In the genomic region with DNA sequence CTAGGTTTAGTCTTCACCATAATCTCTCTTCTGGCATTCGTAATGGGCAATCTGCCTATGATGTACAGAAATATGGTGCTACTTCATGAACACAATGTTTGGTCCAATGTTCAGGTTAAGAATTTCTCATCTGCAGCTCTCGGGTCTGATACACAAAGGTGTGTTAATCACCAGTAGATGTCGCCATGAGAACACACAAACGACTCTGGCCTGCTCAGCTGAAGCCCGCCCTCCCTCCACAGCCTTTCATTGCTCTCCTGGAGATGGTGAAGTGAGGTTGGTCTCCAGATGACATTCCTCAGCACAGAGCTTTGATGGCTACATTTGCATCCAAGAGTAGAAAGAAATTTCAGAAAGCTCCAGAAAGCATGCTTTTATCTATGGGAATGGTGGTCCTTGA, we compare ENCODE assay signal across 9 mouse cellular contexts.
DNase-seq lines count a peak whose midpoint lies in the region; ATAC-seq and TF ChIP-seq lines count a peak whose summit lies in the region.
"Had no signal": no experiment of that assay in that cellular context is flagged by ENCODE, and none has a peak within 500 bp of the region (broad histone marks: within the 10 kb centered on the region; RNA-seq: fewer than 3 reads in every experiment).

No protein-coding gene starts in this region.

- TF ChIP-seq CTCF in stomach, postnatal 0 days (IDR thresholded peaks at IDR 0.05; ENCODE audit: low read depth): peak; percentile 91

- no peak for TF ChIP-seq EP300 in stomach, postnatal 0 days (optimal IDR thresholded peaks at IDR 0.05)

- H3K4me1 ChIP-seq in liver, embryonic 12.5 days: no peaks in the 10 kb centered on the region
- peaks cover 8% of the 10 kb centered on the region; the same call in 1 of the 2 replicates for H3K4me1 ChIP-seq in forebrain, embryonic 15.5 days
- no peaks in the 10 kb centered on the region for H3K4me1 ChIP-seq in stomach, postnatal 0 days (replicated peaks; ENCODE audit: control insufficient read depth, insufficient read depth)
- H3K4me1 ChIP-seq: liver, embryonic 15.5 days had no signal

- H3K36me3 ChIP-seq in liver, embryonic 12.5 days: no peaks in the 10 kb centered on the region
- H3K36me3 ChIP-seq in forebrain, embryonic 15.5 days: no peaks in the 10 kb centered on the region
- no peaks in the 10 kb centered on the region for H3K36me3 ChIP-seq in stomach, postnatal 0 days (ENCODE audit: control insufficient read depth, insufficient read depth, low read length)
- H3K36me3 ChIP-seq: liver, embryonic 15.5 days had no signal

- H3K9me3 ChIP-seq in liver, embryonic 12.5 days (replicated peaks): no peaks in the 10 kb centered on the region
- H3K9me3 ChIP-seq in forebrain, embryonic 15.5 days: no peaks in the 10 kb centered on the region
- H3K9me3 ChIP-seq in stomach, postnatal 0 days (ENCODE audit: control insufficient read depth, low read length): no peaks in the 10 kb centered on the region
- H3K9me3 ChIP-seq: liver, embryonic 15.5 days had no signal

- H3K9ac ChIP-seq in liver, embryonic 12.5 days: no peak overlapping the region
- H3K9ac ChIP-seq in forebrain, embryonic 15.5 days (replicated peaks): no peak overlapping the region
- H3K9ac ChIP-seq in stomach, postnatal 0 days (ENCODE audit: low read length): no peak overlapping the region
- H3K9ac ChIP-seq: liver, embryonic 15.5 days had no signal

- no peak overlapping the region for H3K4me2 ChIP-seq in liver, embryonic 12.5 days
- H3K4me2 ChIP-seq in forebrain, embryonic 15.5 days (replicated peaks): no peak overlapping the region
- no peak overlapping the region for H3K4me2 ChIP-seq in stomach, postnatal 0 days (replicated peaks; ENCODE audit: low read depth)
- H3K4me2 ChIP-seq: liver, embryonic 15.5 days had no signal

- no peak overlapping the region for H3K4me3 ChIP-seq in liver, embryonic 12.5 days
- no peak overlapping the region for H3K4me3 ChIP-seq in forebrain, embryonic 15.5 days
- no peak overlapping the region for H3K4me3 ChIP-seq in stomach, postnatal 0 days (ENCODE audit: low read depth, low read length)
- H3K4me3 ChIP-seq: liver, embryonic 15.5 days had no signal

- H3K27ac ChIP-seq in liver, embryonic 12.5 days: no peak overlapping the region
- H3K27ac ChIP-seq in forebrain, embryonic 15.5 days (replicated peaks): no peak overlapping the region
- H3K27ac ChIP-seq in stomach, postnatal 0 days (replicated peaks): no peak overlapping the region
- H3K27ac ChIP-seq: liver, embryonic 15.5 days had no signal

- peak; percentile 35 for DNase-seq in liver
- DNase-seq in brain, embryonic 18.5 days (ENCODE audit: low read depth, low spot score): peak; percentile 58
- DNase-seq in kidney, postnatal 14 days: peak; percentile 48
- peak; percentile 81 for DNase-seq in mesoderm, embryonic 11.5 days (ENCODE audit: low read depth, low spot score)
- DNase-seq in stomach, postnatal 0 days (ENCODE audit: low spot score): peak; percentile 50
- DNase-seq in adrenal gland, adult 8-10 months: no peak

- 9% methylated on average over 5 of the region's 5 CpGs for WGBS in liver, embryonic 12.5 days (ENCODE audit: insufficient replicate concordance)
- 9% methylated on average over 5 of the region's 5 CpGs for WGBS in forebrain, embryonic 15.5 days
- WGBS in stomach, postnatal 0 days: 11% methylated on average over 5 of the region's 5 CpGs

- no peak for ATAC-seq in liver, embryonic 12.5 days
- ATAC-seq in forebrain, embryonic 15.5 days (replicated peaks): peak; percentile 95
- 0 out of 2 replicates have a peak, but pooled peaks have one; percentile 57 for ATAC-seq in stomach, postnatal 0 days (ENCODE audit: low FRiP score, low TSS enrichment)

- no peaks in the 10 kb centered on the region for H3K27me3 ChIP-seq in liver, embryonic 12.5 days (replicated peaks)
- H3K27me3 ChIP-seq in forebrain, embryonic 15.5 days: no peaks in the 10 kb centered on the region
- H3K27me3 ChIP-seq in stomach, postnatal 0 days (ENCODE audit: control insufficient read depth, insufficient read depth, low read length): no peaks in the 10 kb centered on the region
- H3K27me3 ChIP-seq: liver, embryonic 15.5 days had no signal
